11 mouse cellular contexts compared by ENCODE assay signal in the genomic region with DNA sequence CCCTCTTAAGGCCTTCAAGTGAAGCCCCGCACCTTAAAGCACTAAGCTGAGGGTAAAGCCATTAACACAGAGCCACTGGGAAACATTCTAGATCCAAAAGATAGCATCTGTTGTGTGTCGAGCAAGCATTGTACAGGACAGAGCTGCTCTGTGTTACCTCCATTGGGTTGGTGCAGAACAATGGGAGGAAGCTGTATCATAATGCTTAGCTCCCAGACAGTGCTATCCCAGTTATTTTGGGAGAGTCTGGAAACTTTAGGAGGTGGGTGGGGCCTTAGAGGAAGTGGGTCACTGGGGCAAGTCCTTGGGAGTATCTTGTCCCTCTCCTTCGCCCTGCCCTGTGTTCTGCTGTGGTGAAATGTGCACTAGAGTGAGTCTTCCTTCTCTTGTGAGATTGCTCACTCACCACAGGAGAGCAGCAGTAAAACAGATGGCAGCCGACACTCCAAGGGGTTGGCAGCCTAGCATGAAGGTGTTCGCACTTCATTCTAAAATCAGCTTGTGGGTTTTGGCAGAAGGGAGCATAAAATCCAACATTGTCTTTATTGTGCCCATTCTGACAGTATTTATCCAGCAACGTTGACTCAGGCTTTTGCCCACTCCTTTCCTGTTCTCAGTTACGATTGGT. TPM values are rescaled to one million over a fixed set of nuclear protein-coding genes. Genes with fewer than 3 reads are reported as not detected.
A peak's percentile ranks its signal among the peaks of the same experiment; 100 is the strongest.
DNase-seq lines count a peak whose midpoint lies in the region; ATAC-seq lines count a peak whose summit lies in the region.
"Had no signal": no experiment of that assay in that cellular context is flagged by ENCODE, and none has a peak within 500 bp of the region (broad histone marks: within the 10 kb centered on the region; RNA-seq: fewer than 3 reads in every experiment).

No protein-coding gene starts in this region.

- no peaks in the 10 kb centered on the region for H3K36me3 ChIP-seq in hindbrain, embryonic 15.5 days
- H3K36me3 ChIP-seq in hindbrain, embryonic 13.5 days, result peaks cover 14% of the 10 kb centered on the region
- peaks cover 31% of the 10 kb centered on the region for H3K36me3 ChIP-seq in midbrain, embryonic 13.5 days
- H3K36me3 ChIP-seq in midbrain, embryonic 11.5 days (ENCODE audit: control insufficient read depth, insufficient read depth, low read length), result peaks cover 5% of the 10 kb centered on the region; the same call in 1 of the 2 replicates

- 85% methylated on average over 7 of the region's 7 CpGs for whole genome bisulfite sequencing in hindbrain, embryonic 15.5 days
- WGBS in hindbrain, embryonic 13.5 days, result 85% methylated on average over 7 of the region's 7 CpGs
- WGBS in midbrain, embryonic 13.5 days, result 92% methylated on average over 7 of the region's 7 CpGs
- WGBS in midbrain, embryonic 11.5 days, result 93% methylated on average over 7 of the region's 7 CpGs

- 0 out of 2 replicates have a peak, but pooled peaks have one; percentile 30 for ATAC-seq in hindbrain, embryonic 15.5 days (ENCODE audit: low FRiP score, low read depth)
- no peak for ATAC-seq in hindbrain, embryonic 13.5 days (ENCODE audit: low FRiP score)
- ATAC-seq in midbrain, embryonic 13.5 days, result 0 out of 2 replicates have a peak, but pooled peaks have one; percentile 24
- ATAC-seq in midbrain, embryonic 11.5 days (ENCODE audit: low FRiP score), result no peak
- ATAC-seq: intestine, embryonic 15.5 days had no signal

- DNase-seq in midbrain, embryonic 11.5 days (ENCODE audit: low spot score, missing footprints), result no peak
- peak; percentile 46 for DNase-seq in cerebellum, adult 9-11 months
- DNase-seq in lung, postnatal 4 days, result peak; percentile 11 to 23
- DNase-seq in thymus, postnatal 4 days, result no peak
- DNase-seq: midbrain, embryonic 14.5 days; thymus, postnatal 25 days had no signal

- no peak overlapping the region for H3K4me2 ChIP-seq in hindbrain, embryonic 15.5 days
- no peak overlapping the region for H3K4me2 ChIP-seq in hindbrain, embryonic 13.5 days
- H3K4me2 ChIP-seq in midbrain, embryonic 13.5 days (replicated peaks), result no peak overlapping the region
- no peak overlapping the region for H3K4me2 ChIP-seq in midbrain, embryonic 11.5 days
- H3K4me2 ChIP-seq: heart, embryonic 13.5 days; intestine, embryonic 15.5 days had no signal

- no peaks in the 10 kb centered on the region for H3K27me3 ChIP-seq in hindbrain, embryonic 15.5 days
- no peaks in the 10 kb centered on the region for H3K27me3 ChIP-seq in hindbrain, embryonic 13.5 days
- H3K27me3 ChIP-seq in midbrain, embryonic 13.5 days, result no peaks in the 10 kb centered on the region
- no peaks in the 10 kb centered on the region for H3K27me3 ChIP-seq in midbrain, embryonic 11.5 days (ENCODE audit: control insufficient read depth, insufficient read depth, low read length)
- H3K27me3 ChIP-seq: heart, embryonic 13.5 days; intestine, embryonic 15.5 days had no signal

- no peak overlapping the region for H3K9ac ChIP-seq in hindbrain, embryonic 15.5 days
- H3K9ac ChIP-seq in hindbrain, embryonic 13.5 days, result no peak overlapping the region
- no peak overlapping the region for H3K9ac ChIP-seq in midbrain, embryonic 13.5 days (replicated peaks)
- no peak overlapping the region for H3K9ac ChIP-seq in midbrain, embryonic 11.5 days (ENCODE audit: low read length)
- H3K9ac ChIP-seq: heart, embryonic 13.5 days; intestine, embryonic 15.5 days had no signal

- no peak overlapping the region for H3K4me3 ChIP-seq in hindbrain, embryonic 15.5 days
- H3K4me3 ChIP-seq in hindbrain, embryonic 13.5 days, result no peak overlapping the region
- H3K4me3 ChIP-seq in midbrain, embryonic 13.5 days (replicated peaks), result no peak overlapping the region
- H3K4me3 ChIP-seq in midbrain, embryonic 11.5 days (ENCODE audit: low read depth, low read length), result no peak overlapping the region
- H3K4me3 ChIP-seq: heart, embryonic 13.5 days; intestine, embryonic 15.5 days had no signal

- H3K4me1 ChIP-seq in hindbrain, embryonic 15.5 days (replicated peaks), result no peaks in the 10 kb centered on the region
- H3K4me1 ChIP-seq in hindbrain, embryonic 13.5 days (replicated peaks), result no peaks in the 10 kb centered on the region
- H3K4me1 ChIP-seq in midbrain, embryonic 13.5 days (replicated peaks), result no peaks in the 10 kb centered on the region
- no peaks in the 10 kb centered on the region for H3K4me1 ChIP-seq in midbrain, embryonic 11.5 days (ENCODE audit: control insufficient read depth, insufficient read depth, low read length)
- H3K4me1 ChIP-seq: heart, embryonic 13.5 days; intestine, embryonic 15.5 days had no signal

- no peaks in the 10 kb centered on the region for H3K9me3 ChIP-seq in hindbrain, embryonic 15.5 days
- no peaks in the 10 kb centered on the region for H3K9me3 ChIP-seq in hindbrain, embryonic 13.5 days
- no peaks in the 10 kb centered on the region for H3K9me3 ChIP-seq in midbrain, embryonic 13.5 days
- H3K9me3 ChIP-seq in midbrain, embryonic 11.5 days (ENCODE audit: control insufficient read depth, low read length), result no peaks in the 10 kb centered on the region
- H3K9me3 ChIP-seq: heart, embryonic 13.5 days; intestine, embryonic 15.5 days had no signal

- H3K27ac ChIP-seq in hindbrain, embryonic 15.5 days (replicated peaks), result no peak overlapping the region
- H3K27ac ChIP-seq in hindbrain, embryonic 13.5 days, result no peak overlapping the region
- no peak overlapping the region for H3K27ac ChIP-seq in midbrain, embryonic 13.5 days
- no peak overlapping the region for H3K27ac ChIP-seq in midbrain, embryonic 11.5 days (ENCODE audit: low read depth, low read length)
- H3K27ac ChIP-seq: heart, embryonic 13.5 days; intestine, embryonic 15.5 days had no signal

RNA-seq across cellular contexts. Expression of gene Bora, which starts 13.1 kb away (rescaled TPM):
- polyA plus RNA-seq in hindbrain, embryonic 15.5 days (2015; fragmentation: Nextera tagmentation; extraction: Ambion mirVana), result 15.4 and 18.7 TPM in 2 replicates
- polyA plus RNA-seq in hindbrain, embryonic 13.5 days (2015; fragmentation: Nextera tagmentation; extraction: Ambion mirVana), result 18.7 and 21.5 TPM in 2 replicates
- polyA plus RNA-seq in midbrain, embryonic 13.5 days (2015; fragmentation: Nextera tagmentation; extraction: Ambion mirVana), result 27.0 and 31.6 TPM in 2 replicates
- polyA plus RNA-seq in midbrain, embryonic 11.5 days (2014; fragmentation: Nextera tagmentation; extraction: Ambion mirVana), result 64.0 and 66.1 TPM in 2 replicates

RNA-seq across cellular contexts. Expression of gene Mzt1, which starts 13.1 kb away (rescaled TPM):
- polyA plus RNA-seq in hindbrain, embryonic 15.5 days (2015; fragmentation: Nextera tagmentation; extraction: Ambion mirVana), result 98.4 and 99.5 TPM in 2 replicates
- 125 and 127 TPM in 2 replicates for polyA plus RNA-seq in hindbrain, embryonic 13.5 days (2015; fragmentation: Nextera tagmentation; extraction: Ambion mirVana)
- 134 and 147 TPM in 2 replicates for polyA plus RNA-seq in midbrain, embryonic 13.5 days (2015; fragmentation: Nextera tagmentation; extraction: Ambion mirVana)
- polyA plus RNA-seq in midbrain, embryonic 11.5 days (2014; fragmentation: Nextera tagmentation; extraction: Ambion mirVana), result 111 and 133 TPM in 2 replicates

RNA-seq across cellular contexts. Expression of gene Pibf1, which starts 40.2 kb away (rescaled TPM):
- polyA plus RNA-seq in hindbrain, embryonic 15.5 days (2015; fragmentation: Nextera tagmentation; extraction: Ambion mirVana), result 17.1 TPM in 2 replicates
- polyA plus RNA-seq in hindbrain, embryonic 13.5 days (2015; fragmentation: Nextera tagmentation; extraction: Ambion mirVana), result 17.6 and 19.8 TPM in 2 replicates
- polyA plus RNA-seq in midbrain, embryonic 13.5 days (2015; fragmentation: Nextera tagmentation; extraction: Ambion mirVana), result 19.7 and 21.2 TPM in 2 replicates
- 22.8 and 27.1 TPM in 2 replicates for polyA plus RNA-seq in midbrain, embryonic 11.5 days (2014; fragmentation: Nextera tagmentation; extraction: Ambion mirVana)

RNA-seq across cellular contexts. Expression of gene Dis3, which starts 40.5 kb away (rescaled TPM):
- polyA plus RNA-seq in hindbrain, embryonic 15.5 days (2015; fragmentation: Nextera tagmentation; extraction: Ambion mirVana), result 22.1 and 23.0 TPM in 2 replicates
- 20.5 and 26.3 TPM in 2 replicates for polyA plus RNA-seq in hindbrain, embryonic 13.5 days (2015; fragmentation: Nextera tagmentation; extraction: Ambion mirVana)
- polyA plus RNA-seq in midbrain, embryonic 13.5 days (2015; fragmentation: Nextera tagmentation; extraction: Ambion mirVana), result 25.9 and 27.7 TPM in 2 replicates
- polyA plus RNA-seq in midbrain, embryonic 11.5 days (2014; fragmentation: Nextera tagmentation; extraction: Ambion mirVana), result 44.9 and 46.0 TPM in 2 replicates

Comparison
In these comparisons a context has a peak if more than half of its experiments do, and no peak if none do; other contexts are left out.
1. ATAC-seq: peak in hindbrain, embryonic 15.5 days (single experiment) and midbrain, embryonic 13.5 days (single experiment); none in hindbrain, embryonic 13.5 days (single experiment) and midbrain, embryonic 11.5 days (single experiment).
2. DNase-seq: peak in cerebellum, adult 9-11 months (single experiment) and lung, postnatal 4 days (2 of 2); none in midbrain, embryonic 11.5 days (single experiment) and thymus, postnatal 4 days (single experiment).